Mouse (Mus musculus) liver, embryonic 14 days (tissue): ENCODE data around the gene Dusp8. TPM values are rescaled to one million over a fixed set of nuclear protein-coding genes. Genes with fewer than 3 reads are reported as not detected.

ENCODE experiments used
- polyA plus RNA-seq: library from polyadenylated mRNA; depleted of rRNA; stranded (reverse); fragments of >200 nt; gene quantifications from 2 replicates; pipeline ENCODE4 v1.2.3, GENCODE M21; 2012; rRNA removed

The Dusp8 gene
- polyA plus RNA-seq, result 2.7 and 2.8 TPM in 2 replicates

DNA sequence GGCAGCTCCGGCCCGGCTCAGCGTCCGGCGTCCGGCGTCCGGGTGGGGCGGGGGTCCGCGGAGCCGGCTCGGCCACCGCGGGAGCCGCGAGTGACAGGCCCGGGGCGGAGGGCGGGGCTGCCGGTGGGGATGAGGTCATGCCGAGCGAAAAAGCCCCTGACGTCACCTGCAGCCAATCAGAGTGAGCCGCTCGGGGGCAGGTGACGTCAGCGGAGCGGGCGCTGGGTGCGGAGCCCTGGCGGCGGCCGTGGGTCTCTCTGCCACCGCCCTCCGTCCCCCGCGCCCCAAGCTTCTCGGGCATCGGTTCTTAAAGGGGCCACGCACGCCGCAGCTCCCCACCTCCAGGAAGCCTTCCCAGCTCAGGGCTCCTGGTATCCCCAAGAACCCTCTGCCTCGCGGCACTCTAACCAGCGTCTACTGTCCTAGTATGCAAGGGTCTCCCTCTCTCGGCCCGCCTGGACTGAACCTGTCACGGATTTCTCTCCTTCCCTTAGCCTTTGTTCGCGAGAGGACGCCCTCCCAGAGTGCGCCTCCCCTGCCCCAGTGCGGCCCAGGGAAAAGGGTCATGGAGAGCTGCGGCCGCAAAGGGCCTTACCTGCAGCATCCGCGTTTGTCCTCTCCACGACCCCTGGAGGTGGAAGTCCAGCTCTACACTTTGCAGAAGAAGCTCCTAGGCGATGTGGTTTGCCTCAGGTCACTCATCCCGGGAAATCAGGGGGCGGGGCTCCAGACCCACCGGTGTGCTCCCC lies at the start of gene Dusp8:
Gene Dusp8, minus strand, starts transcription at position 661 of the 749 bp plus-strand sequence.

DNA sequence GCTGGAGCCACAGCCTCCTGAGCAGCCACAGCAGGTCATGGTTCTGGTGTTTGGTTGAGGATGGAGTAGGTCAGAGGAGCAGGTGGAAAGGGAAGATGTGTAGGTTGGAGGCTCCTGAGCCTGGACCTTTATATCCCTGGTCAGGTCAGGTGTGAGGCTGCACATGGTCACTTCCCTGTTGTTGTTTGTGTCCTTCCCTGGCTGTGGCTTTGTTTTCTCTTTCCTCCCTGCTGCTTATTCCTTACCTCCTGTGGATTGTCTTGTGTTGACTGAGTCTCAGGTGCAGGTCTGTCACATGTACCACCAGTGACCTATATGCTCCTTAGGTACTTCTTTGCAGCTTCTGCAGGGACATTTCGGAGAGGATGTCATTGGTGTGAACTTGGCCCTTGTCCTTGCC lies 48.9 kb upstream of the Dusp8 start, which contains the start of gene Gm45337:
Gene Gm45337, minus strand, starts transcription at position 101 of the 400 bp plus-strand sequence.

DNA sequence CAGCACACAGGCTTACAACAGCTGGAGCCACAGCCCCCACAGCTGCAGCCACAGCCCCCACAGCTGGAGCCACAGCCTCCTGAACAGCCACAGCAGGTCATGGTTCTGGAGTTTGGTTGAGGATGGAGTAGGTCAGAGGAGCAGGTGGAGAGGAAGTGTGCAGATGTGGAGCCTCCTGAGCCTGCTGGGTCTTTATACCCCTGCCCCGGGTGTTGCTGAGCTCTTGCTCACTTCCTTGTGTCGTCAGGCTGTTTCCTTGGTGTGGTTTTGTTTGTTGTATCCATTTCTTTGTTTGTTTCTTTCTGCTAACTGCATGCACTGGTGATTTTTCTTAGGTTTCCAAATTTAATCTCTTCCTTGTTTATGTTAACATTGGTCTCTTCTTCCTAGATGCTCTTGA lies 40.3 kb upstream of the Dusp8 start, which contains the start of gene Gm39115:
Gene Gm39115, minus strand, starts transcription at position 101 of the 400 bp plus-strand sequence.

DNA sequence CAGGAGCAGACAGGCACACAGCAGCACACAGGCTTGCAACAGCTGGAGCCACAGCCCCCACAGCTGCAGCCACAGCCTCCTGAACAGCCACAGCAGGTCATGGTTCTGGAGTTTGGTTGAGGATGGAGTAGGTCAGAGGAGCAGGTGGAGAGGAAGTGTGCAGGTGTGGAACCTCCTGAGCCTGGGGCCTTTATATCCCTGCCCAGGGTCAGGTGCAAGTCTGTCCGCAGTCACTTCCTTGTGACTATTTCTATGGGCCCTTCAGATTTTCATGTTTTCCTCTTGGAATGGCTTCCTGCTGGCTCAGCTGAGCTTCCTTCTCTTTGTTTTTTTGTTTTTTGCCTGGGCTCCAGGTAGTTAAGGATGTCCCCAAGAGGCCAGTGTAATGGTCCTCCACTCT lies 25.0 kb upstream of the Dusp8 start, which contains the start of gene Gm45618:
Gene Gm45618, minus strand, starts transcription at position 101 of the 400 bp plus-strand sequence.

DNA sequence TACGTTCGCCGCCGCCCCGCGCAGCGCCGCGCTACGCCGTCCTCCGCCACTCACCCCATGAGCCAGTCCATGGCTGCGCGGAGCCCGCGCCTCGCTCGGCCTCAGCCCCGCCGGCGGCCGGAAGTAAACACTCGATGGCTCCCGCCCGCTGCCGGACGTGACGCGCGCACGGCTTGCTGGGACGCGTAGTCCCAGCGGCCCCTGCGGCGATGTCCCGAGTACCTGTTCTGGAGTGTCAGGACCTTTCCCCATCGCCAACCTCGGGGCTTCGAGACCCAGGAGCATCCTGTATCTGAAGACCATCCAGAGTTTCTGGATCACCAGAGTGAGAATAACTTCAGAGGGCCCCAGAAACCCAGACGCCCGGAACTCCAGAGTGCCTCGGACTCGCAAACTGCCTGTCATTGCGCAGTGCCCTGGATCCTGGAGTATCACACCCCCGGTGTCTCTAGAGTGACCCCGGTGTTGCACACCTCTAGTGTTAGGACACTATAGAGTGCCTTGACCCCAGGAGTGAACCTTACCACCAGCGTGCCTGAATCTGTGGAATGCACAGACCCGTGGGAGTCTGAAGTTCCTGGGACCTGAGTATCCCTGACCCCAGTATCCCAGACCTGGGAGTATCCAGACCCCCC lies 34.6 kb downstream of the Dusp8 start, which contains the start of gene Mob2:
Gene Mob2, minus strand, starts transcription at position 135 of the 635 bp plus-strand sequence.

Other genes starting within 250 kb of the Dusp8 start
- 13.5 and 15.3 TPM in 2 replicates for gene Tollip, start 177.3 kb downstream of the Dusp8 start, polyA plus RNA-seq
- gene Brsk2, start 146.1 kb downstream of the Dusp8 start, polyA plus RNA-seq, result 0.03 TPM in 1 of 2 replicates, not detected in the other
- 40.6 and 44.6 TPM in 2 replicates for gene Mob2, start 34.8 kb downstream of the Dusp8 start, polyA plus RNA-seq
- gene Gm45618, start 24.9 kb upstream of the Dusp8 start, polyA plus RNA-seq, result not detected in 2 replicates
- not detected in 2 replicates for gene Gm39115, start 40.2 kb upstream of the Dusp8 start, polyA plus RNA-seq
- gene Gm45337, start 48.8 kb upstream of the Dusp8 start, polyA plus RNA-seq, result not detected in 2 replicates
- not detected in 2 replicates for gene Gm29735, start 61.3 kb upstream of the Dusp8 start, polyA plus RNA-seq
- not detected in 2 replicates for gene Gm4553, start 69.9 kb upstream of the Dusp8 start, polyA plus RNA-seq
- not detected in 2 replicates for gene Krtap5-2, start 80.2 kb upstream of the Dusp8 start, polyA plus RNA-seq
- gene Gm10153, start 94.5 kb upstream of the Dusp8 start, polyA plus RNA-seq, result not detected in 2 replicates
- gene Krtap5-3, start 105.5 kb upstream of the Dusp8 start, polyA plus RNA-seq, result not detected in 2 replicates
- gene Gm7579, start 116.0 kb upstream of the Dusp8 start, polyA plus RNA-seq, result not detected in 2 replicates
- gene Krtap5-5, start 134.1 kb upstream of the Dusp8 start, polyA plus RNA-seq, result not detected in 2 replicates
- gene Gm40460, start 145.2 kb upstream of the Dusp8 start, polyA plus RNA-seq, result not detected in 2 replicates
- gene Gm2431, start 162.5 kb upstream of the Dusp8 start, polyA plus RNA-seq, result not detected in 2 replicates
- gene Gm4559, start 178.5 kb upstream of the Dusp8 start, polyA plus RNA-seq, result not detected in 2 replicates
- not detected in 2 replicates for gene Krtap5-1, start 201.3 kb upstream of the Dusp8 start, polyA plus RNA-seq
- not detected in 2 replicates for gene Krtap5-4, start 207.7 kb upstream of the Dusp8 start, polyA plus RNA-seq